Mouse (Mus musculus) CH12.LX (cell line): ENCODE results near the gene Gm26965. TPM values are rescaled to one million over a fixed set of nuclear protein-coding genes. Genes with fewer than 3 reads are reported as not detected.

ENCODE experiments used
- DNase-seq: peaks from one replicate; pipeline ENCODE4 v3.0.0-alpha.2; 2013; ENCODE audit errors: extremely low read depth
- H3K27ac ChIP-seq: 2 replicates; pipeline ENCODE4 v1.5.1; 2012; ENCODE audit warnings: low read depth, mild to moderate bottlenecking, control low read depth, moderate library complexity; ENCODE audit not compliant: insufficient read depth
- H3K27me3 ChIP-seq: replicated peaks from 2 replicates; pipeline ENCODE3; 2012; ENCODE audit warnings: inconsistent platforms
- H3K36me3 ChIP-seq, 2 experiments: replicated peaks in 1 of 2; 2 replicates each; pipeline versions ENCODE3 to v1.6.1; 2012; ENCODE audit warnings: inconsistent platforms in 1 of 2, low read length in 1 of 2, mild to moderate bottlenecking in 1 of 2, mixed read lengths in 1 of 2, moderate library complexity in 1 of 2; ENCODE audit not compliant: control insufficient read depth in 1 of 2, insufficient read depth in 1 of 2
- H3K4me1 ChIP-seq, 2 experiments: 2 replicates each; pipeline ENCODE4 v1.6.1; 2012; ENCODE audit warnings: inconsistent platforms in 1 of 2, moderate library complexity in 1 of 2; ENCODE audit not compliant: insufficient read depth in 2 of 2, control insufficient read depth in 1 of 2
- H3K4me2 ChIP-seq: 2 replicates; pipeline ENCODE4 v1.6.1; 2012; ENCODE audit warnings: low read depth, mild to moderate bottlenecking, control low read depth; ENCODE audit not compliant: poor library complexity, insufficient read depth, severe bottlenecking
- H3K4me3 ChIP-seq, 3 experiments: fragments of 150-350 bp in 1 of 3; sonication (generic) in 1 of 3; replicated peaks in 1 of 3; 2 replicates each; pipeline versions ENCODE3 to v1.5.1; 2011 to 2012; ENCODE audit warnings: low read depth in 2 of 3, low read length in 2 of 3, mild to moderate bottlenecking in 2 of 3, moderate library complexity in 2 of 3, control low read depth in 1 of 3, improper control_type of control experiment in 1 of 3, inconsistent platforms in 1 of 3, mixed read lengths in 1 of 3; ENCODE audit not compliant: poor library complexity in 1 of 3
- H3K79me2 ChIP-seq: replicated peaks from 2 replicates; pipeline ENCODE4 v1.6.1; 2012; ENCODE audit warnings: mild to moderate bottlenecking, moderate library complexity; ENCODE audit not compliant: control insufficient read depth, poor library complexity, insufficient read depth, severe bottlenecking; ENCODE audit errors: extremely low read depth
- H3K9ac ChIP-seq: 2 replicates; pipeline ENCODE4 v1.6.1; 2012; ENCODE audit warnings: low read depth, mild to moderate bottlenecking, control low read depth, moderate library complexity; ENCODE audit not compliant: insufficient read depth
- H3K9me3 ChIP-seq: replicated peaks from 2 replicates; pipeline ENCODE3; 2012; ENCODE audit warnings: low read length, inconsistent platforms, mixed read lengths
- BHLHE40 ChIP-seq: IDR thresholded peaks from 2 replicates; pipeline ENCODE4 v1.6.1; 2011; ENCODE audit warnings: mild to moderate bottlenecking, low read depth, low read length, improper control_type of control experiment
- CHD1 ChIP-seq: IDR thresholded peaks from 2 replicates; pipeline ENCODE4 v1.6.1; 2012; ENCODE audit warnings: low read depth, low read length, improper control_type of control experiment, inconsistent platforms
- CHD2 ChIP-seq: IDR thresholded peaks from 2 replicates; pipeline ENCODE4 v1.6.1; 2011; ENCODE audit warnings: low read length, improper control_type of control experiment
- CTCF ChIP-seq, 2 experiments: IDR thresholded peaks in 1 of 2; conservative IDR thresholded peaks in 1 of 2; 2 replicates each; pipeline ENCODE4 v1.5.1; 2011 to 2012; ENCODE audit warnings: low read depth in 2 of 2, low read length in 2 of 2, improper control_type of control experiment in 1 of 2, inconsistent platforms in 1 of 2, mild to moderate bottlenecking in 1 of 2, moderate library complexity in 1 of 2
- E2F4 ChIP-seq: IDR thresholded peaks from 2 replicates; pipeline ENCODE4 v1.6.1; 2011; ENCODE audit warnings: low read depth, low read length, improper control_type of control experiment; ENCODE audit not compliant: insufficient replicate concordance
- ELF1 ChIP-seq: IDR thresholded peaks from 2 replicates; pipeline ENCODE4 v1.6.1; 2014; ENCODE audit warnings: low read depth, mild to moderate bottlenecking, inconsistent platforms, low read length, improper control_type of control experiment
- EP300 ChIP-seq: IDR thresholded peaks from 2 replicates; pipeline ENCODE4 v1.6.1; 2011; ENCODE audit warnings: low read length, improper control_type of control experiment
- ETS1 ChIP-seq: conservative IDR thresholded peaks from 2 replicates; pipeline ENCODE4 v1.6.1; 2012; ENCODE audit warnings: low read depth, mild to moderate bottlenecking, inconsistent platforms, low read length, improper control_type of control experiment, moderate library complexity
- GABPA ChIP-seq: IDR thresholded peaks from 2 replicates; pipeline ENCODE4 v1.6.1; 2012; ENCODE audit warnings: low read depth, low read length, improper control_type of control experiment, inconsistent platforms; ENCODE audit not compliant: insufficient replicate concordance
- HCFC1 ChIP-seq: IDR thresholded peaks from 2 replicates; pipeline ENCODE4 v1.6.1; 2012; ENCODE audit warnings: low read depth, mild to moderate bottlenecking, inconsistent platforms, low read length, improper control_type of control experiment
- IRF4 ChIP-seq: IDR thresholded peaks from 2 replicates; pipeline ENCODE4 v1.6.1; 2014; ENCODE audit warnings: low read depth, mild to moderate bottlenecking, inconsistent platforms, low read length, improper control_type of control experiment
- JUN ChIP-seq: IDR thresholded peaks from 2 replicates; pipeline ENCODE4 v1.6.1; 2011; ENCODE audit warnings: low read depth, mild to moderate bottlenecking, low read length, improper control_type of control experiment, moderate library complexity; ENCODE audit not compliant: insufficient read depth
- JUND ChIP-seq: conservative IDR thresholded peaks from 2 replicates; pipeline ENCODE4 v1.6.1; 2011; ENCODE audit warnings: low read depth, low read length, improper control_type of control experiment
- KAT2A ChIP-seq: IDR thresholded peaks from 2 replicates; pipeline ENCODE4 v1.6.1; 2012; ENCODE audit warnings: low read length, improper control_type of control experiment, inconsistent platforms; ENCODE audit not compliant: insufficient replicate concordance
- MAFK ChIP-seq: IDR thresholded peaks from 2 replicates; pipeline ENCODE4 v1.6.1; 2011; ENCODE audit warnings: low read length, improper control_type of control experiment; ENCODE audit not compliant: insufficient replicate concordance
- MAX ChIP-seq: IDR thresholded peaks from 2 replicates; pipeline ENCODE4 v1.6.1; 2011; ENCODE audit warnings: low read length, improper control_type of control experiment
- MAZ ChIP-seq: IDR thresholded peaks from 2 replicates; pipeline ENCODE4 v1.6.1; 2012; ENCODE audit warnings: low read depth, mild to moderate bottlenecking, inconsistent platforms, low read length, improper control_type of control experiment, moderate library complexity
- MEF2A ChIP-seq: IDR thresholded peaks from 2 replicates; pipeline ENCODE4 v1.6.1; 2014; ENCODE audit warnings: low read depth, mild to moderate bottlenecking, inconsistent platforms, low read length, improper control_type of control experiment, borderline replicate concordance
- MXI1 ChIP-seq: IDR thresholded peaks from 2 replicates; pipeline ENCODE4 v1.6.1; 2011; ENCODE audit warnings: mild to moderate bottlenecking, low read depth, low read length, improper control_type of control experiment
- MYC ChIP-seq: IDR thresholded peaks from 2 replicates; pipeline ENCODE4 v1.6.1; 2011; ENCODE audit warnings: low read depth, mild to moderate bottlenecking, improper control_type of control experiment, low read length
- NELFE ChIP-seq: IDR thresholded peaks from 2 replicates; pipeline ENCODE4 v1.6.1; 2011; ENCODE audit warnings: low read depth, low read length, improper control_type of control experiment
- NRF1 ChIP-seq: IDR thresholded peaks from 2 replicates; pipeline ENCODE4 v1.6.1; 2014; ENCODE audit warnings: low read depth, mild to moderate bottlenecking, inconsistent platforms, low read length, improper control_type of control experiment, moderate library complexity
- PAX5 ChIP-seq: IDR thresholded peaks from 2 replicates; pipeline ENCODE4 v1.6.1; 2012; ENCODE audit warnings: low read length, inconsistent platforms, mixed read lengths
- POLR2A ChIP-seq: IDR thresholded peaks from 2 replicates; pipeline ENCODE4 v1.6.1; 2011; ENCODE audit warnings: low read depth, mild to moderate bottlenecking, improper control_type of control experiment, low read length
- POLR2AphosphoS2 ChIP-seq: IDR thresholded peaks from 2 replicates; pipeline ENCODE4 v1.6.1; 2011; ENCODE audit warnings: low read depth, low read length, improper control_type of control experiment
- RAD21 ChIP-seq: IDR thresholded peaks from 2 replicates; pipeline ENCODE4 v1.6.1; 2011; ENCODE audit warnings: low read depth, mild to moderate bottlenecking, low read length, improper control_type of control experiment, moderate library complexity
- RCOR1 ChIP-seq: conservative IDR thresholded peaks from 2 replicates; pipeline ENCODE4 v1.6.1; 2012; ENCODE audit warnings: low read depth, mild to moderate bottlenecking, inconsistent platforms, low read length, improper control_type of control experiment
- SIN3A ChIP-seq: IDR thresholded peaks from 2 replicates; pipeline ENCODE4 v1.6.1; 2012; ENCODE audit warnings: low read length, improper control_type of control experiment, inconsistent platforms
- SMC3 ChIP-seq: IDR thresholded peaks from 2 replicates; pipeline ENCODE4 v1.6.1; 2011; ENCODE audit warnings: low read depth, low read length, improper control_type of control experiment
- TBP ChIP-seq: conservative IDR thresholded peaks from 2 replicates; pipeline ENCODE4 v1.6.1; 2011; ENCODE audit warnings: low read depth, low read length, improper control_type of control experiment
- TCF12 ChIP-seq: IDR thresholded peaks from 2 replicates; pipeline ENCODE4 v1.6.1; 2014; ENCODE audit warnings: low read depth, mild to moderate bottlenecking, inconsistent platforms, low read length, improper control_type of control experiment
- UBTF ChIP-seq: IDR thresholded peaks from 2 replicates; pipeline ENCODE4 v1.6.1; 2012; ENCODE audit warnings: low read depth, mild to moderate bottlenecking, inconsistent platforms, low read length, improper control_type of control experiment, moderate library complexity
- USF1 ChIP-seq: IDR thresholded peaks from 2 replicates; pipeline ENCODE4 v1.6.1; 2014; ENCODE audit warnings: low read depth, mild to moderate bottlenecking, inconsistent platforms, low read length, improper control_type of control experiment
- USF2 ChIP-seq: conservative IDR thresholded peaks from 2 replicates; pipeline ENCODE4 v1.6.1; 2011; ENCODE audit warnings: low read depth, low read length, improper control_type of control experiment
- ZC3H11A ChIP-seq: IDR thresholded peaks from 2 replicates; pipeline ENCODE4 v1.6.1; 2012; ENCODE audit warnings: low read depth, mild to moderate bottlenecking, inconsistent platforms, low read length, improper control_type of control experiment
- ZKSCAN1 ChIP-seq: IDR thresholded peaks from 2 replicates; pipeline ENCODE4 v1.6.1; 2012; ENCODE audit warnings: low read depth, inconsistent platforms, low read length, improper control_type of control experiment, borderline replicate concordance
- ZMIZ1 ChIP-seq: IDR thresholded peaks from 2 replicates; pipeline ENCODE4 v1.6.1; 2012; ENCODE audit warnings: low read depth, mild to moderate bottlenecking, inconsistent platforms, low read length, improper control_type of control experiment
- ZNF384 ChIP-seq: IDR thresholded peaks from 2 replicates; pipeline ENCODE4 v1.6.1; 2012; ENCODE audit warnings: low read depth, low read length, improper control_type of control experiment, inconsistent platforms
- dilution Hi-C: fragments of 300-500 bp; cut with MboI; formaldehyde crosslinking; loops from 2 replicates; pipeline ENCODE4 v1.14.3; 2020; ENCODE audit warnings: low sequenced_read_pairs; ENCODE audit not compliant: extremely low pct_unique_long_range_greater_than_20kb, extremely low pct_ligation_motif_present
- in situ Hi-C: fragments of 300-500 bp; cut with MboI; formaldehyde crosslinking; loops from 3 replicates; pipeline ENCODE4 v1.14.3; 2019; ENCODE audit warnings: low sequenced_read_pairs, low pct_ligation_motif_present, low pct_unique_long_range_greater_than_20kb, mixed read lengths
- polyA plus RNA-seq: library from polyadenylated mRNA; unstranded; fragments of >175 nt; gene quantifications from 2 replicates; pipeline ENCODE4 v1.2.1, GENCODE M21; 2012; ENCODE audit warnings: low read depth; ENCODE audit not compliant: insufficient read length
- total RNA-seq, 2 experiments: library from RNA; depleted of rRNA; stranded (reverse); fragments of 300-350 nt in 1 of 2; fragments of >200 nt in 1 of 2; gene quantifications; 2 replicates each; pipeline ENCODE4 v1.2.3; 2012 to 2014

Gene Gm26965
- total and polyA plus RNA-seq, 3 experiments, result 0.08 TPM; not detected in 2

DNA sequence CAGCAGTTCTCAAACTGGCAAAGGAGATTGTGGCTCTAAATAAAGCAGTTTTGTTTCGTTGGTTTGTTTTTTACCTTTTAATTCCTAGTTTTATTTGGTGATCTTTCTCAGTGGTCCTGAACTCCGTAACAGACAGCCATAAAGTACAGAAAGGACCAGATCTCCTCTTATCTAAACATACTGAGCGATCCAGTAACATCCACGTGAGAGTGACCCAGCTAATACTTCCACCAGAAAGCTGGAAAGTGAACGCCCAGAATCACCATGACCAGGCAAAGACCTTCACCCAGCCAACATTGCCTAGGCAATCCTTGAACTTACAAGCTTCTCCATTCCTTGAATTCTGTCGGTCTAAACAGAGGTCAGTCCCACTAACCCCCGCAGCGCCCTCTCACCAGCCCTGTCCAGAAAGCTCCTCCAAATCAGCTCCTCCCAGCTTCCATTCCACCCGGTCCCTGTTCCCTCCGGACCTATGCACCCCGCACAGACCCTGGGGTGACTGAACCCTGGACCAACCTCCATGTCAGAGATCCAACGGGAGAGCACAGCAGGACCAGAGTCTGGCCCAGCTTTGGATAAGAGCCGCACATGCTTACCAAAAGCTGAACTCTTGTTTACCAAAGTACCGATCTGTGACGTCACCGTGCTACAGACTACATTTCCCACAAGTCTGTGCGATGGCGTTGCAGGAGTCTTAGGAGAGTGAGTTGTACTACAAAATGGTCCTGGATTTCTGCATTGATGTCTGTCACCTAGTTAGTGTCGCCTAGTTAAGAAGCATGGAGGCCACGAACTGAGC is 42.1 kb downstream of the Gm26965 start, which contains the start of gene Zfp874b:
Zfp874b (minus strand) TSS at position 634 of the 799 bp plus-strand sequence.
- in situ Hi-C loops (no loop called here), dilution Hi-C loops (no loop called here)
- no peak for TF ChIP-seq POLR2AphosphoS2
- TF ChIP-seq POLR2A, result peak; percentile 66
- no peak for TF ChIP-seq ZNF384
- no peak for TF ChIP-seq USF1
- no peak for TF ChIP-seq CHD1
- no peak for TF ChIP-seq MEF2A
- peak; percentile 67 for TF ChIP-seq MAX
- no peak for TF ChIP-seq NELFE
- TF ChIP-seq KAT2A, result peak; percentile 68; the same call in 1 of the 2 replicates
- TF ChIP-seq E2F4, result no peak
- peak; percentile 85 for TF ChIP-seq SIN3A
- no peak for TF ChIP-seq RAD21
- TF ChIP-seq UBTF, result no peak
- no peak for TF ChIP-seq ZMIZ1
- no peak for TF ChIP-seq NRF1
- TF ChIP-seq IRF4, result no peak
- TF ChIP-seq JUN, result peak; percentile 31; the same call in 1 of the 2 replicates
- no peak for TF ChIP-seq ZKSCAN1
- no peak for TF ChIP-seq MAZ
- TF ChIP-seq PAX5, result no peak
- no peak for TF ChIP-seq USF2
- TF ChIP-seq HCFC1, result peak; percentile 90
- no peak for TF ChIP-seq ETS1
- TF ChIP-seq MXI1, result peak; percentile 87
- peak; percentile 78; the same call in 1 of the 2 replicates for TF ChIP-seq TBP
- TF ChIP-seq SMC3, result no peak
- no peak; the same call in 1 of the 2 replicates for TF ChIP-seq JUND
- no peak for TF ChIP-seq CHD2
- no peak for TF ChIP-seq CTCF (conservative IDR thresholded peaks at IDR 0.05 in 1 of 2, IDR thresholded peaks at IDR 0.05 in 1 of 2; ENCODE audit: low read depth in 2 of 2, low read length in 2 of 2)
- TF ChIP-seq ELF1, result 0 out of 2 replicates have a peak, but pooled peaks have one; percentile 7
- peak; percentile 63; the same call in 1 of the 2 replicates for TF ChIP-seq MYC
- no peak for TF ChIP-seq ZC3H11A
- no peak; the same call in 1 of the 2 replicates for TF ChIP-seq BHLHE40
- no peak for TF ChIP-seq EP300
- no peak for TF ChIP-seq RCOR1
- TF ChIP-seq MAFK, result no peak
- TF ChIP-seq TCF12, result peak; percentile 14; the same call in 1 of the 2 replicates
- TF ChIP-seq GABPA, result no peak; the same call in 1 of the 2 replicates
- Histone ChIP-seq H3K9me3 (no peaks in the 10 kb centered on the region), H3K36me3 (peaks cover 0 to 10% of the 10 kb centered on the region in 2 experiments), H3K4me2 (peak within 1 kb of the TSS; percentile 98), H3K79me2 (peaks cover 3% of the 10 kb centered on the region; the same call in 1 of the 2 replicates), H3K4me3 (peak within 1 kb of the TSS; percentile 59 to 80 (median 78)), H3K9ac (peak within 1 kb of the TSS; percentile 55), H3K27me3 (no peaks in the 10 kb centered on the region), H3K4me1 (peaks cover 4 to 19% of the 10 kb centered on the region in 2 experiments), H3K27ac (no peak within 1 kb of the TSS)
- DNase-seq, result peak; percentile 89
